Mouse (Mus musculus): ENCODE data around the gene Tle1. TPM values are rescaled to one million over a fixed set of nuclear protein-coding genes. Genes with fewer than 3 reads are reported as not detected.

Tle1 gene
- total and polyA plus RNA-seq, 3 experiments, result 0.11 TPM; not detected in 2

- Histone ChIP-seq H3K4me1 (ENCODE audit: insufficient read depth, low read depth, low read length) (no peaks in the 10 kb centered on the region), H3K9me3 (replicated peaks) (peaks cover 12% of the 10 kb centered on the region), H3K4me3 (ENCODE audit: low read depth, low read length) (no peak overlapping the region), H3K36me3 (replicated peaks) (no peaks in the 10 kb centered on the region), H3K27me3 (ENCODE audit: insufficient read depth, low read length) (no peaks in the 10 kb centered on the region)
- ATAC-seq (ENCODE audit: extremely low read depth, insufficient number of reproducible peaks, low FRiP score, poor library complexity, severe bottlenecking), result no peak
- TF ChIP-seq CTCF (IDR thresholded peaks at IDR 0.05; ENCODE audit: low read depth, low read length), result no peak
- no peak for TF ChIP-seq GATA1 (IDR thresholded peaks at IDR 0.05; ENCODE audit: borderline replicate concordance, low read length)
- TF ChIP-seq POLR2AphosphoS5 (IDR thresholded peaks at IDR 0.05; ENCODE audit: insufficient replicate concordance, low read depth, low read length), result no peak
- no peak for TF ChIP-seq GATA2 (IDR thresholded peaks at IDR 0.05; ENCODE audit: borderline replicate concordance, low read depth, low read length)
- TF ChIP-seq TAL1 (conservative IDR thresholded peaks at IDR 0.05; ENCODE audit: low read depth, low read length), result no peak
- no peak for DNase-seq (ENCODE audit: low spot score)
Measured at GRCm38 (mm10) chr4:72157931-72158371, 42.8 kb downstream of the Tle1 start.

DNA sequence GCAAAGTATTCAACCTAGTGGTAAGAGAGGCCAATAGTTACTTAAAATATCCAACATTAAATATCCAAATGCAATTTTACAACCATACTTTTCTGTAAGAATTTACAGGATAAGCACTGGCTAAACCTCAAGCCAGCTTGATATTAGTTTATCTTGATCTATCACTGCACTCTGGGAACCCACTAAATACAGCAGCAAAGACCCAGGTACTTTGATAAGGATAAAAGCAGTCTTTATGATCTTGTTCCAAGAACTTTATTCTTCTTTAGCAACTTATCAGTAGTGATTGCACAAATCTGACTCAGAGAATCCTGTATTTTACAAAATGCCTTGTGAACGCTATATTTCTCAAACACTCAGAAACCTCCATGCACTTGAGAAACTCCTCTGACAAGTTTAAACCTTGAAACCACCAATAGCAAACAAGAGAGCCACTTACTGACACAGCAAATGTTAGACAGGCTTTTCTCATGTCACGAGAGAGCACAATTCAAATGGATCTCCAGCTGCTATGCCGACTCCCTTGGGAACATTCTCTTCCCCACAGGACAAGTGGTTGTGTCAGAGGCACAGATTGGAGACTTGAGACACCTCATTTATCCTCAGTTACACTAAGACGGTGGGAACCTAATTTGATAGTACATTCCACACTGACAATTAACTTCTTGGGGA, 50.1 kb downstream of the Tle1 start:
- Histone ChIP-seq H3K36me3 (replicated peaks) (no peaks in the 10 kb centered on the region), H3K4me3 (ENCODE audit: low read depth, low read length) (no peak overlapping the region), H3K9me3 (replicated peaks) (no peaks in the 10 kb centered on the region), H3K27me3 (ENCODE audit: insufficient read depth, low read length) (no peaks in the 10 kb centered on the region), H3K4me1 (ENCODE audit: insufficient read depth, low read depth, low read length) (no peaks in the 10 kb centered on the region)
- no peak for DNase-seq (ENCODE audit: low spot score)
- no peak for TF ChIP-seq TAL1 (conservative IDR thresholded peaks at IDR 0.05; ENCODE audit: low read depth, low read length)
- no peak for ATAC-seq (ENCODE audit: extremely low read depth, insufficient number of reproducible peaks, low FRiP score, poor library complexity, severe bottlenecking)

DNA sequence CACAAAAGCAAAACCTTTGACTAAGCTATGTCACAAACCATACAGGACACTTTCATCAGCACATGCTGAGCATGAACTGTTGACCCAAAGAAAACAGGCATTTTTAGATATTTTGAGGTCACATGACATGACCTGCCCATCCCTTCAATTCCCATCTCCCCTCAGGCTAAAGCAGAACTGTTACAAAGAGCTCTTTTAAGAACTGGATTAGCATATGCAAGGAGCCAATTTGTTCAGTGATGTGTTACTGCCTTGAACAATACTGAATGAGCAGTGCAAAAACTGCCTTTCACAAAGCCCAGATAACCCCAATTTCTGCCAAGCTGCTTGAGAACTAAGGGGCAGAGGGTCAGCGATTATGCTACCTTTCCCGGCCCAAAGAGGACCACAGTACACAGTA, 54.7 kb downstream of the Tle1 start:
- Histone ChIP-seq H3K4me1 (ENCODE audit: insufficient read depth, low read depth, low read length) (no peaks in the 10 kb centered on the region), H3K9me3 (replicated peaks) (no peaks in the 10 kb centered on the region), H3K36me3 (replicated peaks) (no peaks in the 10 kb centered on the region), H3K27me3 (ENCODE audit: insufficient read depth, low read length) (no peaks in the 10 kb centered on the region), H3K4me3 (ENCODE audit: low read depth, low read length) (no peak overlapping the region)
- TF ChIP-seq TAL1 (conservative IDR thresholded peaks at IDR 0.05; ENCODE audit: low read depth, low read length), result no peak
- TF ChIP-seq POLR2AphosphoS5 (IDR thresholded peaks at IDR 0.05; ENCODE audit: insufficient replicate concordance, low read depth, low read length), result no peak
- no peak for TF ChIP-seq GATA2 (IDR thresholded peaks at IDR 0.05; ENCODE audit: borderline replicate concordance, low read depth, low read length)
- DNase-seq (ENCODE audit: low spot score) (no peak), ATAC-seq (ENCODE audit: extremely low read depth, insufficient number of reproducible peaks, low FRiP score, poor library complexity, severe bottlenecking) (no peak)

DNA sequence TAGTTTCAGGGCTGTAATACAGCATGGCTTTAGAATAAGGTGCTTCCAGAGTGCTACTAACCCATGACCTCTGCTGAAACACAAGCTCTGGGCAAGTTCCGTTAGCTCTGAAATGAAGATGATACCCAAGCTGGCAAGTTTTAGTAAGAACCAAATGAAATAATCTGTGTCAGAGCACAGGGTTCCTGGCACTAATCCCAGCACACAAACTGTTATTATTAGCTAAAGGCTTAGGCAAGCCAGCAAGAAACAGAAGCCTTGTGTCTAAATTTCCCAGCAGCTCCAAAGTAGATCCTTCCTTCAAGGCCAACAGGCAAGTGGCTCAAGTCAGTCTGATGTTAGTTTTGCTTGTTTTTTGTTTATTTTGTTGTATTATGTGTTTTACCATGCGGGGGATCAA, 56.2 kb downstream of the Tle1 start:
- no peak for DNase-seq (ENCODE audit: low spot score)
- no peak overlapping the region for H3K4me3 ChIP-seq (ENCODE audit: low read depth, low read length)
- ATAC-seq (ENCODE audit: extremely low read depth, insufficient number of reproducible peaks, low FRiP score, poor library complexity, severe bottlenecking), result no peak
- TF ChIP-seq TAL1 (conservative IDR thresholded peaks at IDR 0.05; ENCODE audit: low read depth, low read length), result no peak
- no peak for TF ChIP-seq GATA1 (IDR thresholded peaks at IDR 0.05; ENCODE audit: borderline replicate concordance, low read length)
- TF ChIP-seq POLR2AphosphoS5 (IDR thresholded peaks at IDR 0.05; ENCODE audit: insufficient replicate concordance, low read depth, low read length), result no peak
- no peak for TF ChIP-seq CTCF (IDR thresholded peaks at IDR 0.05; ENCODE audit: low read depth, low read length)
- no peak for TF ChIP-seq GATA2 (IDR thresholded peaks at IDR 0.05; ENCODE audit: borderline replicate concordance, low read depth, low read length)
- peaks cover 1% of the 10 kb centered on the region for H3K9me3 ChIP-seq (replicated peaks)
- no peaks in the 10 kb centered on the region for H3K4me1 ChIP-seq (ENCODE audit: insufficient read depth, low read depth, low read length)
- no peaks in the 10 kb centered on the region for H3K27me3 ChIP-seq (ENCODE audit: insufficient read depth, low read length)
- H3K36me3 ChIP-seq (replicated peaks), result no peaks in the 10 kb centered on the region

- Histone ChIP-seq H3K4me3 (ENCODE audit: low read depth, low read length) (no peak overlapping the region), H3K9me3 (replicated peaks) (peaks cover 10% of the 10 kb centered on the region), H3K36me3 (replicated peaks) (no peaks in the 10 kb centered on the region), H3K4me1 (ENCODE audit: insufficient read depth, low read depth, low read length) (no peaks in the 10 kb centered on the region), H3K27me3 (ENCODE audit: insufficient read depth, low read length) (no peaks in the 10 kb centered on the region)
- ATAC-seq (ENCODE audit: extremely low read depth, insufficient number of reproducible peaks, low FRiP score, poor library complexity, severe bottlenecking) (no peak), DNase-seq (ENCODE audit: low spot score) (no peak)
- TF ChIP-seq GATA1 (IDR thresholded peaks at IDR 0.05; ENCODE audit: borderline replicate concordance, low read length) (no peak), GATA2 (IDR thresholded peaks at IDR 0.05; ENCODE audit: borderline replicate concordance, low read depth, low read length) (no peak), POLR2AphosphoS5 (IDR thresholded peaks at IDR 0.05; ENCODE audit: insufficient replicate concordance, low read depth, low read length) (no peak), TAL1 (conservative IDR thresholded peaks at IDR 0.05; ENCODE audit: low read depth, low read length) (no peak)
Measured at GRCm38 (mm10) chr4:72140706-72141105, 60.0 kb downstream of the Tle1 start.

DNA sequence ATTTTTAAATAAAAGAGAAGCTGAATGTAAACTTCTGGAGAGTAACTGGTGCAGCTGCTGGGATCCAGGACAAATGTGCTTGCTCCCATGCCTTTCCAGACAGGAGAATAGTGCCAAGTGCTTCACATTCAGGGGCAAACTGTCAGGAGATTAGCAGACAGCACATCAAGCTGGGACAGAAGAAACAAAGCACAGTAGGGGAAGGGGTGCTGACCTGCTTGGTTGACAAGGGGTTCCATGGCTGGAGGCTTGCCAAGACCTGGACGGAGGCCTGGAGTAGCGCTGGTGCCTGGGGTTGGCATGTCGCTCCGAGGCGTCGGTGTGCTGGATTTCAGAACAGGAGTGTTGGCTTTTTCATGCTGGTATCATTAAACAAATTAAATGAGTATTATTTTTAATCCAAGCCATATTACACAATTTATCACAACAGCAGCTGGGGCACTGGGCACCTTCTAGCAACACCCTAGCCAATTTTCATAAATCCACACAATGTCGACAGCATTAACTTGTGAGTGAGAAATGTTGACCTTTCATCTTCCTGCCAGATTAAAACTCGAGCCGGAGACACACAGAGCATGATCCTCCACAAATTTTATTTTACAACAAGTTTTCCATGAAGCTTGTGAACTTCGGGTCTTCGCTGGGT, 61.1 kb downstream of the Tle1 start:
- DNase-seq (ENCODE audit: low spot score), result no peak
- no peaks in the 10 kb centered on the region for H3K36me3 ChIP-seq (replicated peaks)
- no peaks in the 10 kb centered on the region for H3K4me1 ChIP-seq (ENCODE audit: insufficient read depth, low read depth, low read length)
- H3K9me3 ChIP-seq (replicated peaks), result peaks cover 10% of the 10 kb centered on the region
- ATAC-seq (ENCODE audit: extremely low read depth, insufficient number of reproducible peaks, low FRiP score, poor library complexity, severe bottlenecking), result no peak
- no peaks in the 10 kb centered on the region for H3K27me3 ChIP-seq (ENCODE audit: insufficient read depth, low read length)
- H3K4me3 ChIP-seq (ENCODE audit: low read depth, low read length), result no peak overlapping the region
- TF ChIP-seq TAL1 (conservative IDR thresholded peaks at IDR 0.05; ENCODE audit: low read depth, low read length) (no peak), GATA2 (IDR thresholded peaks at IDR 0.05; ENCODE audit: borderline replicate concordance, low read depth, low read length) (no peak), POLR2AphosphoS5 (IDR thresholded peaks at IDR 0.05; ENCODE audit: insufficient replicate concordance, low read depth, low read length) (no peak), CTCF (IDR thresholded peaks at IDR 0.05; ENCODE audit: low read depth, low read length) (no peak), GATA1 (IDR thresholded peaks at IDR 0.05; ENCODE audit: borderline replicate concordance, low read length) (no peak)
